Mouse (Mus musculus): ENCODE measurements around the gene Srcin1.

The Srcin1 gene

GRCm38 (mm10) chr11:97547957-97548706 is 27.9 kb downstream of the Srcin1 start:
- no peak for DNase-seq

DNA sequence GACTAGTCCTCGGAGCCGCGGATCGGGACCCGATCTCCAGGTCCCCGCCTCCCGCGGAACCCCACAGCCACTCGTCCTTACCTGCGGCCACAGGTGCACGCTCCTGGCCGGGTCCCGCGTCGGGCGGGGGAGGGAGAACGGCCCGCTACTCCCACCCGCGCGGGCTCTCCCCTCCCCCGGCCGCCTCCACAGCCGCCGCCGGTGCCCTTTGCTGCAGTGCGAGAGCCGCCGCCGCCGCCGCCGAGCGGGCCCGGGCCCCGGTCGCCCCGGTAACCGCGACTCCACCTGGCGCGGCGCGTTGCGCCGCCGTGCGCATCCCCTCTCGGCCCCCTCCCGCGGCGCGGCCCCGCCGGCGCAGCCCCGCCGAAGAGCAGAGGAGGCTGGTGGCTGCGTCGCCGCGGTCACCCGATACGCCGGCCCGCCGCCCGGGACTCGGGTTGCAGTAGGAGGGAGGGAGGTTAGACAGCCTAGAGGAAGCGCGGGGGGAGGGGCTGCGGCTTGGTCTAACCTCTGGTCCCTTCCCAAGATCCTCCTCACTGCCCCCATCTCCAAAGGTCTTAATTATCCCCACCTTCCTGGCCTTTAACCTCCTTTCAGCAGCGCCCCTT is 29.1 kb downstream of the Srcin1 start:
- peak; percentile 8 to 35 for DNase-seq

GRCm38 (mm10) chr11:97545808-97546560 is 30.0 kb downstream of the Srcin1 start:
- DNase-seq, result peak; percentile 4 to 15

- DNase-seq, result no peak
Observed at GRCm38 (mm10) chr11:97543883-97544282, 32.1 kb downstream of the Srcin1 start.

- DNase-seq, result no peak
Observed at GRCm38 (mm10) chr11:97543181-97543733, 32.7 kb downstream of the Srcin1 start.

DNA sequence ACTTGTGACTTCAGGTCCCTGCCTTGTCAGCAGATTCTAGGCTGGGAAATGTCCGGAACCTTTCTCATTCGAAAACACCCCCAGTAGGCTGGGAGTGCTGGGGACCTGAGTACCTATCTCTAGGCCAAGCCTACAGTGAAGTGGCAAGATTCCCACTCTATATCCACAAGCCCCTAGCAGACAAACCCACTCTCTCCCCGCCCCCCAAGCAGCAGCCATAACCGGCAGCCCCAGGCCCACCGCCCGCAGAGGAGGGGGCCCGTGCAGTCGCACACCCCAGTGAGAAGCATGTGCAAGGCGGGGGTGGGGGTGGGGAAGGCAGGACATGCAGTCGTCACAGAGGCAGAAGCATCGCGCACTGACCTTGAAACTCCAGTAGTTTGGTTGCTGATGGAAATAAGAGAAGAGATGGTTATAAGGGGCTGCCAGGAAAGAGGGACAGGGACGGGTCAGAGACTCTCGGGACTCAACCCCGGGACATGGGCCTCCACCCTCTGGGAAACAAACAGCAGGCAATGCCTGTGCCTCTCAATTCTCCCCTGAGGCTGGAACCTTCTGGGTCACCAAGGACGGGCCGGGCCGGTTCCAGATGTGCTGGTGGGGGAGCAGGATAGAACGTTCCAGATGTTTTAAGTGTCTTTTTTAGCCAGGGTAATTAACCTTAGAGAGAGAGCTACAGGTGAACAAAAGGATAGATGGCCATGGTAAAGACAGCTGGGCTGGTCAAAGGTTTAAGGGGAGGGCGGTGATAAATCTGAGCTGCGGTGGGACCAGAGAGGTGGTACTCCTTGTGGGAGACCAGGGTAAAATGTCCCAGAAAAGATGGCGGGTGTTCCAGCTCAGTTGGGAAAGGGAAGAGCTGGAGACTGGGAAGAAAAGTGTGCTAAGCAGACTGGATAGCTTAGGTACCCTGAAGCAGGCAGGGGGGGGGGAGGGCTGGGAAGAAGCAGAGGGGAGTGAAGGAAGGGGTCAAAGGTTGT is 33.5 kb downstream of the Srcin1 start:
- DNase-seq, result no peak

- no peak for DNase-seq
Observed at GRCm38 (mm10) chr11:97540604-97541003, 35.4 kb downstream of the Srcin1 start.

- DNase-seq, result no peak
Observed at GRCm38 (mm10) chr11:97540136-97540535, 35.9 kb downstream of the Srcin1 start.

GRCm38 (mm10) chr11:97539622-97540021 is 36.4 kb downstream of the Srcin1 start:
- no peak for DNase-seq

DNA sequence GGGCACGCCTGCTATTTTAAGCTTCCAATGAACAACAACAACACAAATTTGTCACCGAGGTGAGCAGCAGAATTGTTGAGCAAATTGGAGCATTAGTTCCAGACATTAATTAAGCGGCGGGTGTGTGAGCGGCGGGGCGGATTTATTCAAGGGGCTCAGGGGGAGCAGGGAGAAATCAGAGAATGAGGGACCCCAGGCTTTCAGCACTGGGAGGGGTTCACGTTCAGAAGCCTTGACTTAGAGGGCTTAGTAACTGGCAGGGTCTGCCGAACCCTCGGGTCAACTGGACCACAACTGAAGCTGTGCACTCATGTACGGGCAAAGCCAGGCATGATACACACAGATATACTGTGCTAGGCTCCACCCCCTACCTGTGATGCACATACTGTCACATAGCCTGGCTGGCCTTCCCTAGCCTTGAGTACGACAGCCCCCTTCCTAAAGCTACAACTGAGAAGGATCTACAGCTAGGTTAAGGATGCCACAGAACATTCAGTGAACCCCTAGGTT is 38.4 kb downstream of the Srcin1 start:
- DNase-seq, result no peak

- DNase-seq, result no peak
Observed at GRCm38 (mm10) chr11:97536835-97537579, 39.0 kb downstream of the Srcin1 start.

- no peak for DNase-seq
Observed at GRCm38 (mm10) chr11:97536083-97536747, 39.8 kb downstream of the Srcin1 start.

- no peak for DNase-seq
Observed at GRCm38 (mm10) chr11:97535660-97536059, 40.3 kb downstream of the Srcin1 start.

GRCm38 (mm10) chr11:97535308-97535630 is 40.7 kb downstream of the Srcin1 start:
- no peak for DNase-seq

- peak; percentile 19 to 23 for DNase-seq
Observed at GRCm38 (mm10) chr11:97534442-97535307, 41.3 kb downstream of the Srcin1 start.

DNA sequence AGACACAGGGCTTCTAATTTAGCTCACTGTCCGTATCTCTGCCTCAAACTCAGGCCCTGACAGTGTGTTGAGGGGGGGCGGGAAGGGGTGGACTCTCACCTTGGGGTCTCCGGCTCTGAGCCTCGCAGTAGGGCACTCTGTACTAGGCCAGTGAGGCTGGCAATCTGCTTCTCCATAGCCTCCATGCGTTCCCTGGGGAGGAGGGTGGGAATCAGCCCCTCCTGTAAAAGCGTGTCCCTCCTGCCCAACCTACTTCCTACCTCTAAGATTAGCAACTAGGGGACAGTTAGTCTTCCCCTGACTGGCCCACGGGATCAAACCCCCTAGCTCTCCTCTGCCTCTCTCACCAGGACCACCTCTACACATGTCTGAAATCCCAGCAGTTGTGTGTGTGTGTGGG is 42.3 kb downstream of the Srcin1 start:
- no peak for DNase-seq

DNA sequence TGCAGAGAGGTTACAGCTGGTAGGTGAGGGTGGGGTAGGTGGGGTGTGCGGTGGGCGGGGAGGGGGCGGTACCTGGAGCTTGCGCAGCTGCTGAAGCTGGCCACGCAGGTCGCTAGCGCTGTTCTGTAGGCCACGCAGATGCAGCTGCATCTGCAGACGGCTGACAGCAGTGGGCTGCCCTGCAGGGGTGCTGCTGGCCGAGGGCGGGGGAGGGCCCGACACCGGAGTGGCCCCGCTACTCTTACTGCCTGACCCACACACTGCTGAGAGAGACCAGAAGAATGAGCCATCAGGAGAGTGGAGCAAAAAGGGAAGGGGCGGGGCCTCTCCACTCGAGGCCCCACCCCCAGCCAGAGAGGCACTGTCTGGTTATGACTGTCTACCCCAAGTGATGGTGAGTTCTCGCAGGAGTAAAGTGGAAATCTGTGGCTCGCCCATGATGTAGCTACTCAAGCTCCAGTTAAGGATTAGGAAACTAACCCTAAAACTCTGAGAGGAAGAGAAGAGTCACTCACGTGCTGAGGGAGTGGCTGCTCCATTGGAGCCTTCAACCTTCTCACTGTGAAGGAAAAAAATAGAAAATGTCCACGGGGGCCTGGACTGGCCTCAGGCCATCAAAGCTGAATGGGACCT is 42.9 kb downstream of the Srcin1 start:
- peak; percentile 49 to 68 for DNase-seq

GRCm38 (mm10) chr11:97532354-97532753 is 43.6 kb downstream of the Srcin1 start:
- DNase-seq, result peak in 1 of 2 experiments; percentile 9

All from thymus, postnatal 36 days (tissue).